Mouse (Mus musculus): ENCODE measurements around the gene Plk2.
"Not testable (repeated sequence)": the region's sequence is repeated elsewhere in the genome, so short reads cannot be mapped to it uniquely, and the experiment has no call there.

The Plk2 gene

GRCm38 (mm10) chr13:110394291-110395178, at the start of gene Plk2:
Plk2 (plus strand) TSS chr13:110395046.
- DNase-seq = peak; percentile 85 to 94

GRCm38 (mm10) chr13:110346707-110347106, 48.1 kb upstream of the Plk2 start:
- DNase-seq = no peak

- DNase-seq = no peak
These were observed 43.8 kb upstream of the Plk2 start for GRCm38 (mm10) chr13:110351051-110351450.

- DNase-seq = no peak
These were observed 37.9 kb upstream of the Plk2 start, which contains the start of gene Gapt for GRCm38 (mm10) chr13:110356941-110357340. Gapt (minus strand) TSS chr13:110357199.

GRCm38 (mm10) chr13:110363722-110364121, 31.1 kb upstream of the Plk2 start:
- DNase-seq = no peak

GRCm38 (mm10) chr13:110366477-110366876, 28.4 kb upstream of the Plk2 start:
- DNase-seq = no peak

GRCm38 (mm10) chr13:110367961-110368555, 26.8 kb upstream of the Plk2 start:
- no peak for DNase-seq

- DNase-seq = peak; percentile 54 to 84
These were observed 26.2 kb upstream of the Plk2 start for GRCm38 (mm10) chr13:110368556-110369040.

GRCm38 (mm10) chr13:110369673-110370072, 25.2 kb upstream of the Plk2 start:
- DNase-seq = no peak

GRCm38 (mm10) chr13:110382447-110382901, 12.4 kb upstream of the Plk2 start:
- DNase-seq = peak; percentile 37 to 50

GRCm38 (mm10) chr13:110384514-110384913, 10.3 kb upstream of the Plk2 start:
- DNase-seq = no peak

- peak; percentile 64 to 75 for DNase-seq
These were observed 2.6 kb upstream of the Plk2 start for GRCm38 (mm10) chr13:110392210-110392609.

GRCm38 (mm10) chr13:110392631-110393030, 2.2 kb upstream of the Plk2 start:
- DNase-seq = no peak

- peak in 1 of 2 experiments; percentile 28 for DNase-seq
These were observed 441 bp downstream of the Plk2 start for GRCm38 (mm10) chr13:110395179-110395794.

- no peak for DNase-seq
These were observed 1.3 kb downstream of the Plk2 start for GRCm38 (mm10) chr13:110395916-110396685.

GRCm38 (mm10) chr13:110397750-110398149, 2.9 kb downstream of the Plk2 start:
- no peak for DNase-seq

GRCm38 (mm10) chr13:110398513-110399270, 3.8 kb downstream of the Plk2 start:
- DNase-seq = no peak

- DNase-seq = no peak
These were observed 6.6 kb downstream of the Plk2 start for GRCm38 (mm10) chr13:110401443-110401842.

GRCm38 (mm10) chr13:110401877-110402276, 7.0 kb downstream of the Plk2 start:
- DNase-seq = no peak

GRCm38 (mm10) chr13:110404059-110404458, 9.2 kb downstream of the Plk2 start:
- no peak for DNase-seq

GRCm38 (mm10) chr13:110404686-110405085, 9.8 kb downstream of the Plk2 start:
- not testable (repeated sequence) for DNase-seq

GRCm38 (mm10) chr13:110406152-110406551, 11.3 kb downstream of the Plk2 start:
- no peak for DNase-seq
